Mouse (Mus musculus) lung, postnatal 4 days (tissue): ENCODE measurements at regions not wholly inside any gene's neighbourhood (a gene's known extent, or its start where the extent isn't known, plus 50 kb on each side); places are given as distances from the start of the nearest gene placed in this dataset.

Experiments
- DNase-seq, 2 experiments: peaks; one replicate each; pipeline ENCODE4 v3.0.0; 2021

- DNase-seq = no peak
Measured at GRCm38 (mm10) chr2:117924877-117925276, 186.8 kb upstream of the Thbs1 start.

- peak in 1 of 2 experiments; percentile 31 for DNase-seq
Measured at GRCm38 (mm10) chr2:117925412-117925811, 186.3 kb upstream of the Thbs1 start.

GRCm38 (mm10) chr2:117928062-117928461 lies 183.6 kb upstream of the Thbs1 start:
- no peak for DNase-seq

DNA sequence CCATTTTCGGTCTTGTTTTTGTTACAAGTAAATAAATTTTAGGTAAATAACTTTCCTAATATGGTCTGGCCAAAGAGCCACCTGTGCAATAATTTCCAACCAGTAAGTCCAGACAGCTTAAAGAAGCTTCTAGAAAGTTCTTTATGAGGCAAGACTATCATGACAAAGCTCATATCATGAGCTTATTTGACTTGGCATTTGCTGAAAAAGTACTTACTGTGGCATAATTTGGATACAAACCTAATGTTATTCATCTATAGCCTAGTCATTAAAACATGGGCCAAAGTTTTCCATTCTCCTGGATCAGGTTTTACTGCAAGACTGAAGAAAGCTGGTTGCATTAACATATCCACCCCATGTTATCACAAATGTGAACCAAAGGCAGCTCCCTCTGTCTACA lies 182.1 kb upstream of the Thbs1 start:
- no peak for DNase-seq

DNA sequence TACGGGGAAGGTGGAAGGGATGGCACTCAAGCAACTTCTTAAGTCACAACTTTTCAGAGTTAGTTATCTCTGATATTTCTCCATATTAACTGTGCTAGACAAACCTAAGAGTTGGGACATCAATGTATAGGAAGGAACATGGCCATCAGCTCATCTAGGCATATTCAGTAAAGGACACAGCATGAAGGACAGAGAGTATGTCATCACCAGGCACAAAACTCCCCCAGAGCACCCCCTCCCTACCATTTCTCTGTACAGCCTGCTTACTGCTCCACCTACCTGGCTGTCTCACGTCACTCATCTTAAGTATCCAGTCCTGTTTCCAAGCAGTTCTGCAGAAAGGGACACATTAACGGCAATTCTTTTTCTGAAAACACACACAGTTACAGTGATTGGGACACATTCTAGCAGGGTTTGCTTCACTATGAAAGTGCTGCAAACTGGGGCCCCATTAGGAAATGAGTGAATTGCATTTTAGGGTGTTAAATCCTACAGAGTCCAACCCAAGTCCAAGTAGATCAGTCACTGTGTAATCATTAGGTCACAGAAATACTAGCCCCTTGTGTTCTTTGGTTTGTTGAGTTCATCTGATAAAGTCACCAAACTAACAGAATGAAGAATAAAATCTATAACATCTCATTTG lies 180.7 kb upstream of the Thbs1 start:
- DNase-seq = no peak

- no peak for DNase-seq
Measured at GRCm38 (mm10) chr2:117936590-117936989, 175.1 kb upstream of the Thbs1 start.

DNA sequence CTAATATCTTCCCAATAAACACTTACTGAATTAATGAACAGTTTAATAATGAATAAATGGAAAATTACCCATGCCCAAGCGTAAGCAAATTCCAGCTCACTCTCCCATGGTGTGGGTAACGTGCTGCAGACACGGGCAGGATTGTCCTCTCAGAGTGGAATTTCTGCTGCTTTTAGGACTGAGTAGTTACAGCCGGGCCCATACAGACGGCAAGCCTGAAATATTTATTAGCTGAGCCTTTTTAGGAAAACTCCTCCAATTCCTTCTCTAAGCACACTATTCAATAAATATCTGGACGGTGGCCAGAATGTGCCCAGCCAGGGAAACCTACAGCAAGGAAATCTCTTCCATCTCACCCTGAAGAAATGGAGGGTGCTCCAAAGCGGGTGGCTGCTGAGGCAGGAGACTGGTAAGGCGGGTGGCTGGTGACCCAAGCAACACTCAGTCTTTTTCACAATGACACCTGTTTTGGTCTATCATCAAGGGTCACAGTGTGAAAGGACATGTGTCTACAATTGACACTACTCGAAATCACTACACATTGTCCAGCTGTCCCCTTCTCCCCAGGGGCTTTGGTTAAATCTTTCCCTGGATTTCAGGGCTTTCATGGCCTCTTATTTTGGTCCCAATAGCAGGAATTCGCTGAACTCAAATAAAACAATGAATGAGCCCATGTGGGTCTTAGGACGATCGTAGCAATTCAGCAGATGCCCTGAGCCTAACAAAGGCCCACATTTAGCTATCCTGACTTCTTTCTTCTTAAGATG lies 173.2 kb upstream of the Thbs1 start:
- no peak for DNase-seq

DNA sequence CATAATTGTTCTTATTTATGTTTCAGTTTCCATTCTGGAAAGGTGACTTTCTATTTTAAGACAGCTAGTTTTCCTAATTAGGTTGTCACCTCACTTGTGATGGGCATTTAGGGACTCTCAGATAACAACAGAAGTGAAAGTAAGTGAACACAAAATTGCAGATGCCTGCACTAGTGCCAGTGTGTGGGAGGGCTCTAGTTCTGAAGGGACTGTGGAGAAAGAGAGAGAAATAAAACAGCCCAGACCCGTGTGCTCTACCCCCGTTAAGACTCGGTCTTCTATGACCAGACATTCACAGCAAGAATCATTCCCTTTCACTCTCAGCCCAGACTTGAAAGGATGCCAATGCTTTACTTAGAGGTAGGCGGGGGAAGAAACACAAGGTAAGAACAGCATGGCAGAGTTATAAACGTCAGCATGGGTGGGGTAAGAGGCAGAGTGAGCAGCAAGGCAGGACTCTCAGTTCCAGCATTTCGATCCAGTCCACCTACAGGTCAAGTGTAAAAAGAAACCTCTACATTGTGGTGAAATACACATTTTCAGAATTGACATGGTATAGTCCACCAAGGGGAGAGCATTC lies 170.1 kb upstream of the Thbs1 start:
- DNase-seq = no peak

- DNase-seq = no peak
Measured at GRCm38 (mm10) chr2:117943666-117944065, 168.0 kb upstream of the Thbs1 start.

DNA sequence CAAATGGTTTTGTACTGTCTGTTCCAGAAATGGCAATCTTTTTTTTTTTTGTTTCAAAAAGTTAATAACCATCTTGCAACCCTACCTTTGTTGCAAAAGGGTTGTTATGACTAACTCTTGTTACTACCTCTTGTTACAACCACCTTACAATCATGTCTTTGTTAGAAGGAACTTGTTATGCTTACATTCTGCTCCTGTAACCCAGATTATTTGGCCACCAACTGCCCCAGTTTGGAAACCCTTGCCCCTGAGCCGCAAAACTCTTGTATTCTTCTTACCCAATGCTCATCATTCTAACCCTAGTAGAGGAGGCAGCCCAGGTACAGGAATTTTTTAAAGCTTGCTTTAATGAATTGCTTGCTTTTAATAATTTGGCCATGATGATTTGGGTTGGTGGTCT lies 167.4 kb upstream of the Thbs1 start:
- no peak for DNase-seq

DNA sequence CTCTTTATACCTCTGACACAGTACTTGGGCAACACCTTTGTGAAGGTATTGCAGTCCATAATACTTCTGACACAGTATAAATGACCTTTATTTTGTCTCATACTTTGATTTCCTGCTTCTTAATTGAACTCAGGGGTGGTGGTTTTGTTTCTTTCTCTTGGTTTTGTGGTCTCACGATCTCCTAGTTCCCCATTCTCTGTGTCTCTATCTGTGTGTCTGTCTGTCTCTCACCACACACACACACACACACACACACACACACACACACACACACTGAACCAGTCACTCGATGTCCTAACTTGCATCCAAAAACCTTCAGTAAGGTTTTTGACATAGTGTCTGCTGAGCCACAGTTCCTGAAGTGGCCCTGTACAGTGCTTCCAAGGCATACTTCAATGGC lies 166.7 kb upstream of the Thbs1 start:
- DNase-seq = no peak

DNA sequence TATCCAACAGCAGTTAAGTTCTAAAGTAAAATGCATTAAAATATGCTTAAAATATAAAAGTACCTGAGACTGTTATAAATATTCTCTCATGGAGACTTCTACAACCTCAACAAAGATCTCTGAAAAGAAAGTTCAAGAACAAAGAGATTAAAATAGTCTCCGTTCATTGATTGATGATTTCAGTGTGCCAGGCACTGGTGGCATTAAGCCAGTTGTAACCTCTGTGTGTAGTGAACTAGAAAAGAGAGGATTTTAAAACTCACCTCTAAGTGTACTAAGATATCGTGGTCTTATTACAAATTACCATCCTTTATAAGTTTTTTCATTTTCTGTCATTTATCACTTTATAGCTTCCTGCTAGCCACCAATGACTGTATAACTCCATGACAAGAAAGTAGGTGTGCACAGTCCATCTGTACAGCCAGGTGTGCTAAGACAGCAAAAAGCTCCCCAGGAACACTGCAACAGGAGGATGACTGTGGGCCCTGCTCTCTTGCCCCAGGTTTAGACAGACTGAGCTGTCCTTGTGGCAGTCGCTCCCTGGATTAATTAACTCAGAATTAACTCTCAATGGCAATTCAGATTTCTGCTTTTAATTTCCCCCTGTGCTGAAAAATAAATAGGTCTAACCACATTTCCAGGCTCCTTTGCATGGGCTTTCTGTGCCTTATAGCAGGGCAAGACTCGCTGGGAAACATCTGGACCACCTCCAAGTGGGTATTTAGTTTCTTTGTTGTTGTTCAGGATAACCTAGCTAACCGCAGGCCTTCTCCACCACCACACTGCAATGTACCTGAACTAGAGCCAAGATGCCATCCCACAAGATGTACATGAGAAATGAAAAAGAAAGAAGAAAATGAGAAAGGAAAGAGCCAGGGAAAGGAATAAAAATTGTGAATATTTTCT lies 161.0 kb upstream of the Thbs1 start:
- no peak for DNase-seq

GRCm38 (mm10) chr2:117951337-117951718 lies 160.3 kb upstream of the Thbs1 start:
- DNase-seq = no peak

DNA sequence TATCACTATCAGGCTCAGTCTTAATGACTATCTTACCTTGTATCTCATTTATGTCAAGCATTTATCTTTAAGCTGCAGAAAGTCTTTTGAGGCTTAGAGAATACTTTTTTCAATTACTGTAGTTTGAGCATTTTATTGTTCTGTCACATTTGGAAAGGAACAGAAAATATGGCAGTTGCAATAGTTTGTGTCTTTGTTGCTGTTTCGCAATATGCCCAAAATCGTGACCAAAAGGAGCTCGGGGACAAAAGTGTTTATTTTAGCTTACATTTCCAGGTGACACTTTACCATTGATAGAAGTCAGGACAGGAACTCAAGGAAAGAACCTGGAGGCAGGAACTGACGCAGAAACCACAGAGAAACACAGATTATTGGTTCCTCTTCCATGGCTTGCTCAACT lies 152.9 kb upstream of the Thbs1 start:
- no peak for DNase-seq

DNA sequence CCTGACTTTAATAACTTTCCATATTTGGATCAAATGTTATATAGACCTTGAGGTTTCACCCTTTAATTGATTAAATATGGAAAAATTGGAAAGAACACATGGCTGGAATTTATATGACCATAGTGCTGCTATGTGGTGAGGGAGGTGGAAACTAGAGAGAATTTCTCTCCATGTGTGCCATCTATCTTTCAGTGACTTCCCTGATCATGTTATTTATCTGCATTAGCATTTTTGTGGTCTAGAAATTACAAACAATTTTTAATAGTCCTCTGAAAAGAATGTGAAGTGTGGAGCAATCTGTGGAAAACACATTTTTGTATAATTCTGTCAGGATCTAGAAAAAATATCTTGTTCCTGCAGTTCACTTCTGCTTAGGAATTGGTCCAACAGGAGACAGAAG lies 152.2 kb upstream of the Thbs1 start:
- DNase-seq = no peak

DNA sequence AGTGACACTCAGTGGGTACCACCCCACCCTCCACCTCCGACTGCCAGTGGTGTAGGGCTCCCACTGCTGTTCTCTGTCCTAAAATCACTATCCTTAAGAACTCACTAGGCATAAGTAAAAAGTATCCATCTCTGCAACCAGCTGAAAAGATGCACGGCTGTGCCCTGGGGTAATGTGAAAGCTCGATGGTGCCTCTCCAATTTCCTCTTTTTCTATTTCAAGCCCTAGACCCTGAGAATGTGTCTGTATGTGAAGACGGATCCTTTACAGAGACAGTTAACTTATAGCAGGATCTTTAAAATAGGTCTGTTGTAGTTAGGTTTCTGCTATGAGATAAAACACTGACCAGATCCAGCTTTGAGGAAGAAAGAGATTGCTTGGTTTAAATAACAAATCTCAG lies 149.1 kb upstream of the Thbs1 start:
- no peak for DNase-seq

DNA sequence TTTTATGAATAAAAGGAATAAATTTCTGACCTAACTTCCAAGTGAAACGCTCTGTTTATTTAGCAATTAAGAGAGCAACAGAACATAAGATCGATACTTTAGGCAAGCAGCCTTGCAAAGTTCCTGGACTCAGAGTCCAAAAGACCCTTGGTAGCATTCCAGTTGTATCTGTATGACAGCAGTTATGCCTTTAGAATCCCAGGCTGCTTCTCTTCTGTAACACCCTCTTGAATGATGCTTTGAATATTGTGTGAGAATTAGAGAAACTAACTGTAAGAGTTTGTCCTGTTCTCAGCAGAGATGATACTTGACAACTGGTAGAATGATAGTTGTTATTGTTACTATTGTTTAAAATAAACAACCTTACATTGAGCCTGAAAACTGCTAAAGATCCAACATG lies 148.2 kb upstream of the Thbs1 start:
- no peak for DNase-seq

GRCm38 (mm10) chr2:117965758-117966157 lies 145.9 kb upstream of the Thbs1 start:
- DNase-seq = no peak

DNA sequence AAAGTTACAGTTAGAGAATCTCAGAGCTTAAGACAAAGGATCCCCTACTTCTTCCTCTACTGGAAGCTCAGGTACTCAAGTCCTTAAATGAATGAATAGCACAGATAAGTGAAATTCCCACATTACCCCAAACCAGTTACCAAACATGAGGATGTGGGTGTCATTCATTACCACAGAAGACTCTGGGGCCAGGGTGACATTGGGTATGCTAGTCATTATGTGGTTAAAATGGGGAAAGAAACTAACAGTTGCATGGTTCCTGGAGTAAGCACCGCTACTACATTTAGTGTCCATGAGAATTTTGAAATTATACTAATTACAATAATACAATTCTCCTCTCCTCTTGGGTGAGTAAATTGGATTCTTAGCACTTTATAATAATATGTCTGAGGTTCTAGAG lies 142.9 kb upstream of the Thbs1 start:
- no peak for DNase-seq

GRCm38 (mm10) chr2:117970631-117971030 lies 141.0 kb upstream of the Thbs1 start:
- DNase-seq = no peak

- peak; percentile 35 to 49 for DNase-seq
Measured at GRCm38 (mm10) chr2:117977033-117977432, 134.6 kb upstream of the Thbs1 start.

DNA sequence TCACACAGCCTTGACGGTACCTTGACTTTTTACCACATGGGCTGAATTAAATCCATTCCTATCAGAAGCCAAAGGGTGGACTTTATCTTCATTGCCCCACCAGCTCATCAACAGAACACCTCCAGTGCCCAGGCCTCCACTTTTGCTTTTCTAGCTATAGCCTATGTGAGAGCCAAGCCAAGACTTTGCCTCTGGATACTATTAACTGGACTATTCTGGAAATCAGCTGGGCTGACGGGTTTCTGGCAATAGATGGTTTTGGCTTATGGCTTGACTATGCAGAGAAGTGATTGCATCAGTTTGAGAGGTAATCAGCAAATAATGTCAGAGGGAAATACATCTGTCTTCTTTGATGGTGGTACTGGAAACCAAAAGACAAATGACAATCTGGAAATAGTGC lies 130.8 kb upstream of the Thbs1 start:
- DNase-seq = peak in 1 of 2 experiments; percentile 26

DNA sequence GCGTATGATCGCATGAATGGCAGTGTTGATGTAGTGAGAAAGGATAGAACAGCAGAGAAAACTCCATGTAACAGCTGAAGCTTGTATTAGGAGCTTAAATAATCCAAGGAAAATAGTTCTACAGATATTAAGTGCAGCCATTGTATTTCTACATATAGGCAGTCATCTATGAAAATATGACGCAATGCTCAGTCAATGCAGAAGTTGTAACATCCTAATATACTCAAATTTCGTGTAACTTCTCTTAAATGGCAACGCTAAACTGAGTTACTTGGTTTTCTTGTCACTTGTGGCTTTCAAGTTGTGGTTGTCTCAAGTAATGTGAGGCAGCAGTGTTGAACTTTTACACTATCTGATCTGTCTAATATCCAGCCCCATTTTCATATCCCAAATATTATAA lies 127.1 kb upstream of the Thbs1 start:
- DNase-seq = no peak
